Mouse (Mus musculus): ENCODE results near the gene Ctbp2.

Gene Ctbp2

GRCm38 (mm10) chr7:133041784-133042183 lies 82.4 kb downstream of the Ctbp2 start:
- DNase-seq (ENCODE audit: low spot score in 2 of 2): no peak

- no peak for DNase-seq (ENCODE audit: low spot score in 2 of 2)
Measured at GRCm38 (mm10) chr7:133040688-133041345, 83.3 kb downstream of the Ctbp2 start.

GRCm38 (mm10) chr7:133039556-133040255 lies 84.4 kb downstream of the Ctbp2 start:
- peak in 1 of 2 experiments; percentile 58 for DNase-seq (ENCODE audit: low spot score in 2 of 2)

GRCm38 (mm10) chr7:133037618-133038017 lies 86.5 kb downstream of the Ctbp2 start:
- no peak for DNase-seq (ENCODE audit: low spot score in 2 of 2)

GRCm38 (mm10) chr7:133037217-133037616 lies 86.9 kb downstream of the Ctbp2 start:
- DNase-seq (ENCODE audit: low spot score in 2 of 2): no peak

GRCm38 (mm10) chr7:133035901-133036300 lies 88.3 kb downstream of the Ctbp2 start:
- no peak for DNase-seq (ENCODE audit: low spot score in 2 of 2)

- no peak for DNase-seq (ENCODE audit: low spot score in 2 of 2)
Measured at GRCm38 (mm10) chr7:133032589-133033203, 91.5 kb downstream of the Ctbp2 start.

- no peak for DNase-seq (ENCODE audit: low spot score in 2 of 2)
Measured at GRCm38 (mm10) chr7:133029496-133030047, 94.6 kb downstream of the Ctbp2 start.

- no peak for DNase-seq (ENCODE audit: low spot score in 2 of 2)
Measured at GRCm38 (mm10) chr7:133029004-133029403, 95.2 kb downstream of the Ctbp2 start.

GRCm38 (mm10) chr7:133027930-133028329 lies 96.2 kb downstream of the Ctbp2 start:
- DNase-seq (ENCODE audit: low spot score in 2 of 2): no peak

- no peak for DNase-seq (ENCODE audit: low spot score in 2 of 2)
Measured at GRCm38 (mm10) chr7:133024694-133025093, 99.5 kb downstream of the Ctbp2 start.

- no peak for DNase-seq (ENCODE audit: low spot score in 2 of 2)
Measured at GRCm38 (mm10) chr7:133019481-133020020, 104.6 kb downstream of the Ctbp2 start.

- DNase-seq (ENCODE audit: low spot score in 2 of 2): no peak
Measured at GRCm38 (mm10) chr7:133018961-133019360, 105.2 kb downstream of the Ctbp2 start.

GRCm38 (mm10) chr7:133015416-133016070 lies 108.6 kb downstream of the Ctbp2 start:
- DNase-seq (ENCODE audit: low spot score in 2 of 2): no peak

GRCm38 (mm10) chr7:133014631-133015030 lies 109.5 kb downstream of the Ctbp2 start:
- no peak for DNase-seq (ENCODE audit: low spot score in 2 of 2)

- no peak for DNase-seq (ENCODE audit: low spot score in 2 of 2)
Measured at GRCm38 (mm10) chr7:133013923-133014322, 110.2 kb downstream of the Ctbp2 start.

- DNase-seq (ENCODE audit: low spot score in 2 of 2): peak; percentile 39 to 71
Measured at GRCm38 (mm10) chr7:133012637-133013366, 111.4 kb downstream of the Ctbp2 start.

GRCm38 (mm10) chr7:133011611-133012010 lies 112.5 kb downstream of the Ctbp2 start:
- no peak for DNase-seq (ENCODE audit: low spot score in 2 of 2)

GRCm38 (mm10) chr7:133011191-133011590 lies 113.0 kb downstream of the Ctbp2 start:
- no peak for DNase-seq (ENCODE audit: low spot score in 2 of 2)

- DNase-seq (ENCODE audit: low spot score in 2 of 2): no peak
Measured at GRCm38 (mm10) chr7:133010477-133010876, 113.7 kb downstream of the Ctbp2 start.

- no peak for DNase-seq (ENCODE audit: low spot score in 2 of 2)
Measured at GRCm38 (mm10) chr7:133009676-133010075, 114.5 kb downstream of the Ctbp2 start.
